Mouse (Mus musculus) megakaryocyte, embryonic 14.5 days (primary cell): ENCODE measurements around the gene Ncoa4.

Experiments
- FLI1 ChIP-seq: IDR thresholded peaks from 2 replicates; pipeline ENCODE4 v1.6.1; 2012; ENCODE audit warnings: low read length, inconsistent platforms, mixed read lengths
- GATA1 ChIP-seq: IDR thresholded peaks from 3 replicates; pipeline ENCODE4 v1.6.1; 2012; ENCODE audit warnings: mixed read lengths, low read length, inconsistent platforms, borderline replicate concordance

- no peak for TF ChIP-seq GATA1
- TF ChIP-seq FLI1, result no peak
Measured at GRCm38 (mm10) chr14:32166840-32167239, 7.2 kb downstream of the Ncoa4 start.
